Mouse (Mus musculus): ENCODE data around the gene Map3k1. TPM values are rescaled to one million over a fixed set of nuclear protein-coding genes. Genes with fewer than 3 reads are reported as not detected.

Map3k1 gene
- polyA plus RNA-seq, 3 experiments from 2014 or later: 81.9 to 104 (median 103) TPM

- no peak for ATAC-seq
Observed at GRCm38 (mm10) chr13:111789420-111790065, 19.2 kb downstream of the Map3k1 start.

GRCm38 (mm10) chr13:111788882-111789281 lies 19.9 kb downstream of the Map3k1 start:
- ATAC-seq: no peak

- ATAC-seq: peak; percentile 80
Observed at GRCm38 (mm10) chr13:111787857-111788619, 20.8 kb downstream of the Map3k1 start.

- no peak for ATAC-seq
Observed at GRCm38 (mm10) chr13:111786584-111786983, 22.2 kb downstream of the Map3k1 start.

GRCm38 (mm10) chr13:111783451-111783850 lies 25.3 kb downstream of the Map3k1 start:
- ATAC-seq: no peak

GRCm38 (mm10) chr13:111779471-111779870 lies 29.3 kb downstream of the Map3k1 start:
- ATAC-seq: no peak

- ATAC-seq: peak; percentile 64
Observed at GRCm38 (mm10) chr13:111778606-111779005, 30.2 kb downstream of the Map3k1 start.

- ATAC-seq: no peak
Observed at GRCm38 (mm10) chr13:111777865-111778264, 30.9 kb downstream of the Map3k1 start.

- ATAC-seq: peak; percentile 54
Observed at GRCm38 (mm10) chr13:111777179-111777578, 31.6 kb downstream of the Map3k1 start.

- peak; percentile 89 for ATAC-seq
Observed at GRCm38 (mm10) chr13:111772075-111772474, 36.7 kb downstream of the Map3k1 start.

- ATAC-seq: peak; percentile 71
Observed at GRCm38 (mm10) chr13:111771232-111771631, 37.6 kb downstream of the Map3k1 start.

GRCm38 (mm10) chr13:111770776-111771175 lies 38.0 kb downstream of the Map3k1 start:
- ATAC-seq: no peak

GRCm38 (mm10) chr13:111762526-111762925 lies 46.3 kb downstream of the Map3k1 start:
- ATAC-seq: no peak

GRCm38 (mm10) chr13:111756986-111757385 lies 51.8 kb downstream of the Map3k1 start:
- ATAC-seq: no peak

GRCm38 (mm10) chr13:111755937-111756336 lies 52.9 kb downstream of the Map3k1 start:
- ATAC-seq: no peak

- ATAC-seq: no peak
Observed at GRCm38 (mm10) chr13:111755377-111755776, 53.4 kb downstream of the Map3k1 start.

- ATAC-seq: no peak
Observed at GRCm38 (mm10) chr13:111753321-111753720, 55.5 kb downstream of the Map3k1 start.

- ATAC-seq: no peak
Observed at GRCm38 (mm10) chr13:111748301-111749062, 60.3 kb downstream of the Map3k1 start.

GRCm38 (mm10) chr13:111746831-111747230 lies 62.0 kb downstream of the Map3k1 start:
- ATAC-seq: no peak

GRCm38 (mm10) chr13:111745216-111745615 lies 63.6 kb downstream of the Map3k1 start:
- ATAC-seq: no peak

GRCm38 (mm10) chr13:111744233-111745000 lies 64.4 kb downstream of the Map3k1 start:
- no peak for ATAC-seq

GRCm38 (mm10) chr13:111741991-111742615 lies 66.7 kb downstream of the Map3k1 start:
- ATAC-seq: peak; percentile 75
